Mouse (Mus musculus) erythroid progenitor cell, adult 5-6 weeks (primary cell): ENCODE measurements around the gene Dusp22. TPM values are rescaled to one million over a fixed set of nuclear protein-coding genes. Genes with fewer than 3 reads are reported as not detected.

Source experiments
- ATAC-seq: replicated peaks from 2 replicates; pipeline ENCODE4 v1.8.0; 2016; ENCODE audit warnings: moderate number of reproducible peaks, mild to moderate bottlenecking, moderate TSS enrichment, inconsistent platforms; ENCODE audit not compliant: poor library complexity, low FRiP score, severe bottlenecking
- total RNA-seq, 2 experiments: library from RNA; stranded (forward) in 1 of 2; stranded (reverse) in 1 of 2; fragments of 150-400 nt in 1 of 2; fragments of 186-747, 209-891 nt in 1 of 2; gene quantifications; 2 replicates each; pipeline versions ENCODE4 v1.2.3 to v1.2.4; 2015 to 2017; ENCODE audit warnings: low replicate concordance in 2 of 2

Gene Dusp22
- total RNA-seq, 2 experiments from 2014 or later: 10.5 TPM; not detected in 1

DNA sequence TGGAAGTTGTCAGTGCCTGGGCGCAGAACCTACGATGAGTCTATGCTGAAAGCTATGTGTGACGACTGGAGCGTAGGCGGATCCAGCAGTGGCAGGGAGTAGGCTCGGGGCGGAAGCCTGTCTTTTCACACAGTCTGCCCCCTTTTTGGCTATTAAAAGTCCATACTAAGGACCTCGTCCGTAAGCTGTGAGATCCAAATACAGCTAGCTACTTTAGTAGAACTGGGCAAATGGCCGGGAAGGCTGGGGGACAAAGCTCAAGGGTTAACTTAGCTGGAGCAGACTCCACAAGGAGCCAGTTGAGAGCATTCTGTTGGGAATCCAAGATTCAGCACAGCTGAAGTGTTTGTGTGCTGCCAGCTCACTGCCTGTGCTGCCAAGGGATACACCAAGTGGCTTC lies 6.7 kb downstream of the Dusp22 start:
- no peak for ATAC-seq

DNA sequence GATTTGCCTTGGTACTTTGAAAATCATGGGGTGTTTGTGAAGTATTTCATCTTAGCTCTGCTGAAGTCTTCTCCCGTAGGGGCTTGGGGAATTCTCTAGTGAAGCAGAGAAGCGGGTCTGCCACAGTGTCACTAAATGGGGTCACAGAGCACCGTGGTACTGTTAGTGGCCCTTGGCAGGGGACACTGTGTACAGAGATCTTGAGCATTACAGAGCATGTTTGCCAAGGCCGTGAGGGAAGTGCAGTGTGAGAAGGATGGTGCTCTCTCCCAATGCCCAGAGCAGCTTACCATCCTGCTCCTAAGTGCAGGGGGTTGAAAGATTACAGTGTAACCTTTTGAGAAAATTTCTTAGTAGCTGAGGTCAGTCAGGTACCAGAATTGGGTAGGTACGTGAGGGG lies 8.5 kb downstream of the Dusp22 start:
- ATAC-seq: no peak

DNA sequence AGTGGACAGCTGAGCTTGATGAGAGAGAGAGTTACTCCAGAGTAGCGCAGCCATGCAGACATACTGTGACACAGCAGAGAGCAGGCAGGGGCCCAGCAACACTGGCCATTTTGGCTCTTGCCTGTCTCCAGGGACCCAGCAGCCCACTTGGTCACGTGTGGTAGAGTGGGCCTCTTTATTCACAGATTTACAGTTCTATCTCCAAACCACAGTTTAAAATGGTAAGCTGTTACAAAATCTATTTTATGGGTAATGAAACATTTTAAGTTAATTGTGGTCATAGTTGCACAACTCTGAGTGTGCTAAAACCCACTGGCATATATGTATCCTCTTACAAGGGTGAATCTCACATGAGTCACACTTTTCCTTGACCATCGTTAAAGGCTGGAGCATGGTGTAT lies 9.5 kb downstream of the Dusp22 start:
- no peak for ATAC-seq

DNA sequence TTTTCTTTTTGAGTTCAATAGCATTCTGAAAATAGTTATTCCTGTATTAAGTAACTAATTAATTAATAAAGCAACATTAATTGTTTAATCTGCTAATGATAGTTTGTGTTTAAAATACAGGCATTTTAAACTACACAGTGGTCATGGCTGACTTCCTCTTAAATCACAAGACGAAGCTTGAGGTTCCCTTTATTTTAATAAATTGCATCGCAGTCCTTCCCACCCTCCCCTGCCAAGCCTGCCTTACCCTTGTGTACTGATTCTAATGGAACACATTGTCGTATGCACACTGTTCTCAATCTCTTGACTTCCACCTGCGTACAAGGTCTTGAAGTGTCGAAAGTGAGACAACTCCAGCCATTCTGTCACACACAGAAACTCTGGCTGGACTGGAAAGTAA lies 14.1 kb downstream of the Dusp22 start:
- ATAC-seq: no peak

DNA sequence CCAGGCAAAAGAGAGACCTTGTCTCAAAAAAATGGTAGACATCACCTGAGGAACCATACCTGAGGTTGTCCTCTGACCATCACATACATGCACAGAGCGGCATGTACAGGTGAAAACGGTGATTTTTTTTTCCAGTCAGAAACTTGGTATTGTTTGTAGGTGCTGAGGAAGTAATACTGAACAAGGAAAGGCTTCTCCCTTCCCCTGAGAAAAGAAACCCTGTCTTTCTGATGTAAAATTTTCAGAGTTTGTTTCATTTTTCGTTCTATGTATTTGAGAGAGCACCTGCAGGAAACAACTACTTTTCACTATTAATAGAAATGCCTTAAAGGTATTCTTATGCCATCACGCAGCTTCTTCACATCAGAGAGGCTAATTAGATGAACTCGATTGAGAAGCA lies 19.0 kb downstream of the Dusp22 start:
- ATAC-seq: no peak

DNA sequence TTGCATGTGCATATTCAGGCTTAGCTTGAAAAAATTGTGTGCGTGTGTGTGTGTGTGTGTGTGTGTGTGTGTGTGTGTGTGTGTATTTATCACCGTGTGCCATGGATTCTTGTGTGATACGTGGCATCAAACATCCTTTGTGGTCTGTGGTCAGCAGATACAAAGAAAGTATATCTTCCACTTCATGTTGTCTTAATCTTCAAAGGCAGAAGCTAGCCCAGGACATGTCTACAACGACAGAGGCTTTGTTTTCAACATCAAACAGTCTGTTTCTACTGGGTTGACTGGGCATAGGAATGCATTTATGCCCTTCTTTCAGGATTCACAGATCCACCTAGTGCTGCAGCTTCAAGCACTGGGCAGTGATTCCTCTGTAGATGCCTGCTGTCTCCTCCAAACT lies 22.1 kb downstream of the Dusp22 start:
- no peak for ATAC-seq

DNA sequence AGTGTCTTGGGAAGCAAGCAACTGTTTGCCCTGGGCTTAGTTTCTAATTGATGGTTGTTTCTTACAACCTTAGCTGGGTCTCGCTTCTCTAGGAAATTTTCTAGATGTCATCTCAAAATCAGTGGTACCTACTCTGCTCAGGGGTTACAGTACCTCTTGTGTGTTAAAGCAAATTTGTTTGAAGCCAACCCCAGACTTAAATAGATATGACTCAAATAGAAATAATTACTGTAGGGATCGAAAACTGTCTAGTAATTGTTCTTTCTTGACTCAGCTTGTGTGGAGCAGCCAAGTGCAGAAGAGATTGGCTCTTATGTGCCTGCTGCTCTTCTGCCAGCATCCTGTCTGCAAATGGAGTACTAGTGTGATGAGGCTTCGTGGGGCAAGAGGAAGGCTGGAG lies 22.5 kb downstream of the Dusp22 start:
- no peak for ATAC-seq

DNA sequence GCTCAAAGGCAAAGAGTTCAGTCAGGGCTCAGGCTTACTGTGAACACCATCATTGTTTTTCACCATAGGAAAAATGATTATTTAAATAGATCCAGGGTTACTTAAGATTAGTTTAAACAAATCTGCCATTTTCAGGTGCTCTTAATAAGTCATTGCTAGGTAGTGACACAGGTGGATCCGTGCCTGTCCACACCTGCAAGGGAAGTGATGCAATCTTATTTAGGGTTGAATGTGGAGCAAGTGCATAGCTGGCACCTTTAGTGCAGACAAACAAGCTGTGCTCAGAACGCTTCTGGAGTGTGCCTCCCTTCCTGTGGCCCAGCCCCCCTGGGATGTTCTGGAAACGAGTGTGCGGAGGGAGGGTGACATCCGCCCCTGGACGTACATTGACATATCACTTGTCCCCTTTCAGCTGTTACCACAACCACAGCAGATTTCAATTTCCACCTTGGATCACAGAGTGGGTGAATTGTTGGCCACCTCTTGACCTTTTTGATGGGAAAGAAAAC lies 24.9 kb downstream of the Dusp22 start:
- no peak for ATAC-seq

DNA sequence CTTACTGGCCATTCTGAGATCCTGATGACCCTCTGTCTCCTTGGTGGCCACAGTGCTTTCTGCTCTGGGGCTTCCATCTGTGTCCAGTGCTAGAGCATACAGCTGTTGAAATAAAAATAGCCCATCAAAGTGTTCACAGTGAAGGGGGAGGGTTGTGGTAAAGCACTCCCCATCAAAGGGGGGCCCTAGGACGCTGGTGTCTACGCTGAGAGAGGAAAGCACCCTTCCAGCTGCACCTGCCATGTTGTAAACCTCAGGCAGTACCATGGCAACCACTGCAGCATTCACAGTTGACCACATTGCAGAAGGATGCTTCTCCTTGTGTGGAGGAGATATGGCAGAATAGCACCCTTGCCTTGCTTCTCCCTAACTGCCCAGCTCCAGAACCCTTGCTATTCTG lies 26.2 kb downstream of the Dusp22 start:
- ATAC-seq: no peak

DNA sequence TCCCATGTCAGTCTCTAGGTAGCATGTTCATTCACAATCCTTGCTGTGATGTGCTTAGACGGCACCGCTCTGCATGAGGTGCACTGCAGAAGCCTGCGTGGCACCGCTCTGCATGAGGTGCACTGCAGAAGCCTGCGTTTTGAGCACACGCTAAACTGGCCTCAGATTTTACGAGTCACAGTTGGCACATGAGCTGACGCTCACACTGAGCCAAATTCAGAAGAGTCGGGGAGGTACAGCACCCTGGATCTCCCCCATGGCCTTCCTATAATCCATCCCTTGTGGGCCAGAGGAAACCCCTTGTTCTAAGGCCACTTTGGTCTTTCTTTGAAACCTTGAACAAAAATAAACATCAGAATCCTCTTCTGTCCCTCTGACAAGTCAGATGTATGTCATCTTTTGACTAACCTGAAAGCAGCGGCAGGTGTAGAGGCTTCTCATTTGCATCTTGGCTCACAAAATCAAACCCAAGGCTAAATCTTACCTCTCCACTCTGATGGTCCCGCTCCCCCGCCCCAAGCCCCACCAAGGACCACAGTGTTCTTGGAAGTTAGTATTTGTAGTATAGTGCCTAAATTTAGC lies 28.3 kb downstream of the Dusp22 start:
- no peak for ATAC-seq

DNA sequence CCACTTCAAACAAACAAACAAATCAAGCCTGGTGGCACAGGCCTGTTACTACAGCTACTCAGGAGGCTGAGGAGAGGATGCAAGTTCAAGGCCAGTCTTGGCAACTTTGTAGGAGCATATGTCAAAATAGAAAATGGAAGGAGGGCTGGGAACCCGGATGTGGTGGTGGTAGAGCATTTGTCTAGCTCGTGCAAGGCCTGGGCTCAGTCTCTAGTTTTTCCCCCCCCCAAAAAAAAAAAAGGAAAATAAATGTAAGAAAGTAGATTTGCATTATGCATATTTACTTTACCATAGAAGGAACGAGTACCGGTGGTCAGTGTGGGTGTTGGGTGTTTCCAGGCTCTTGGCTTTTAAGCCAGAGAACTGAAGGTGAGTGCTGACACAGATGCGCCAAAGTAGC lies 29.7 kb downstream of the Dusp22 start:
- no peak for ATAC-seq

DNA sequence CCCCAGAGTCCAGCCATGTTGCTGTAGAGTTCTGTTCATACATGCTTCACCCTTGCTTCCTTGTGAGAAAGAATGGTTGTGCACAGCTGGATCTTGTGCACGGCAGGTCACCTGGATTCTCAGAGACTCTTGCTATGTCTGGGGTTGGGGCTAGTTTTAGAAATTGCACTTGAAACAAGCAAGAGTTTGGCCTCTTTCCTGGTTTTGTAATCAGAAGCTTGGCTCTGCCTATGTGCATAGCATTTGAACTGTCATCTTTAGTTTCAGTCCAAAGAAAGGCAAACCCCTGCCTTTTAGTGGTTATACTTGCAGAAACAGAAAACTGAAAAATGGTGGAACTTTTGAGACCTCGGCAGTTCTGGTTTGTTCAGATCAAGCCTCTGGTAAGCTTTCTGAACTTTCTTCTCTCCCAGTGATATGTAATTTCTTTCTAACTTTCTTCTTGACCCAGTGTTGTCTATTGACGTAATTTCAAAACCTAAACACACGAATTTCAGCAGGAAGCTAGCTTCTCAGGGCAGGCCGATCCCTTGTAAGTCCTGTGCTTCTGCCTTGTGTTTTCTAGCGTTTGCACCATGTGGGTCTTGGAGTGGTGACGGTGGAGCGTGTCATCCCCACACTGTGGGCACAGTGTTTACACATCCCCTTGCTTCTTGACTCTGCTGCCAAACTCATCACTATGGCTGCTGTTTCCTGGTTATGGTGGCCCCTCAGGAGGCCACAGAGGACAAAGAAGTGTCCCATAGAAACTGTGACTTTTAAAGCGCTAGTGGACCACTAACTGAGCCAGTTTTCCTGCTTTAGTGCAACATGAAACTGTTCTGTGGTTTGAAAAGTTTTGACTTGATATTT lies 31.9 kb downstream of the Dusp22 start:
- no peak for ATAC-seq

DNA sequence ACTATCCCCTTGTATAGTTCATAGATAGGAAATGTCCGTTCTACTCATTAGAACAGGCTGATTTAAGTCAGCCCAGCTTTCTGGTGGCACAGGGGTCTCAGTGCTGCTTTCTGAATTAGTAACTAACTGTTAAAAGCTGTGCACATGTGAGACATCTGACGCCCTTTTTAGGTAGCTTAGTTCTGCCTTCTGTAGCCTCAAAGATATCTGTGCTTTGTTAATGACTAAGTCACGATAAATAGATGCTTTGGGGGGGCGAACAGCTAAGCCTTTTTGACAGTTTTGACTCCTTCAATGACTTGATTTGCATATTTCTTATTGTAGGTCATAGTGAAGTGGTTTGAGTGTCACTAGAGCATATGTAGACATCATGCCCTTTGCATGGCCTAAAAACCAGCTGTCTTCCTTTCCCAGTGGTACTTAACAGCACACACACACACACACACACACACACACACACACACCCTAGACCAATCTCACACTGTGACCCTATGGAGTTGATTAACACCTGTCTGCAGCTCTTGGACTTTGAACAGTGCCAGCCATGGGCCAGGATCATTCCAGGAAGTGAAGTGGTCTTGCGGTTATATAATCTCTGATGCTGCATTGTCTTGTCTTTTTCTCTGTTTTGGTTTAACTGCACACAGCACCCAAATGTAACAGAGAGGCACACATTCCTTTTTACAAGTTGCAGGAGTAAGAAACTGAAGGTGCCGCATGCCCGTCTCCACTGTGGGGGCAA lies 33.0 kb downstream of the Dusp22 start:
- ATAC-seq: no peak

DNA sequence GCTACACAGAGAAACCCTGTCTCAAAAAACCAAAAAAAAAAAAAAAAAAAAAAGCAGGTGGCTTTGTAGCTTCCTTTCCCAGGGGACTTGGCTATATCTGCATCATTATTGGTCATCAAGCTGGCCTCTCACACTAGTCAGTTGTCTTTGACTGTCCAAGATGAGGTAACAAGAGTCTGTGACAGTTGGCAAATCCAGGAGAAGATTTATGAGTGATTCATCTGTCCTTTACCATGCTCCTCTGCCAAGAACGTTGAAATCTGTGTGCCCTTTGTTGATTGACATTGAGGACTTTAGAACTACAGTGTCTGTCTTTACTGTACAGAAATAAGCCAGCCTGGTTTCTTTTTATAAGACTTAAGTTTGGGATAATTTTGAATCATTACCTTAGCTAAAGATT lies 35.4 kb downstream of the Dusp22 start:
- ATAC-seq: no peak

DNA sequence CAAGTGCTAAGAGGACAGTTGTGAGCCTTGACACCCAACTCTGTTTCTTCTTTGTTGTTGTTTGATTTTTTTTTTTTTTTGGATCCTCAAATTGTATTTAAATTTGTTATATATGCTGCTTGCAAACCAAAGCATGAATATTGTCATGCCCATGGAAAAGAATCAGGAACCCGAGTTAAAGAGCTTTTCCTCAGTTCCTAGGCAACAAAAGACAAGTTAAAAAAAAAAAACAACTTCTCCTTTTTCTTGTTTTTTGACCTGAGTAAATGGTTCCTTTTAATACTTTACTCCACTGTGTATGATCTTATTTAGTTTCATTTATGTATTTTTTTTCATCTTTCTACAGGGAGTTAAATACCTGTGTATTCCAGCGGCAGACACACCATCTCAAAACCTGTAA lies 36.1 kb downstream of the Dusp22 start:
- no peak for ATAC-seq

DNA sequence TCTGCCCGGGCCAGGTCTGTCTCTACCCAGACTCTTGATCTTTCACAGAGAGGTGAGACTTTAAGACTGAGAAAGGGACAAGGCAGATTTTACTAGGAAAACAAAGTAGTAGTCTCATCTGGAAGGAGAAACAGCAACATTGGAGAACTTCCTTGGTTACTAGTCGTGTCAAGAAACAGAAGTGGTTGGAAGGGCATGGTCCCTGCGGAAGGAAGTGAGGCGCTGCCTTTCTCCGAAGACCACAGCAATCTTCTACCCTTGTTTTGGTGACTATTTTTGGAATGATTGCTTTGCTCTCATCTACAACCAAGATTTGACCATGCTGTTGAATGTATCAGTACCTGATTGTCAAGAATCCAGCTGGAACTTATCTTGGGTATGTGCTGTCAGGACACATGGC lies 38.1 kb downstream of the Dusp22 start:
- ATAC-seq: no peak

DNA sequence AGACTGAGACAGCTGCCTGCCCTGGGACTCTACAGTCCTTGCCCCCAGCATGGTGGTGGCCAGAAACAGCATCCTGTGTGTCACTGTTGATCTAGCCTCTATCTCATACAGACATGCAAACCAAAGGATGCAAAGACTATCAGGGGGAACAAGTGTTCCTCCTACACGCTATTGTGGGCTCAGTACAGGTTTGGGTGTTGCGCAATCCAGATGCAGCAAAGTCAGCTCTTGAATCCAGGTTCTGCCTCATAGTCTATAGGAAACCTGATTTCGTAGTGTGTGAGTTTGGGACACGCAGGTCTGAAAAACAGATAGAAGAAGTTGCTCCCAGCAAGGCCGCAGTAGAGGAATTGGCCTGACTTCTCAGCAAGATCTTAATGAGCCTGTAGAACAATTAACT lies 42.9 kb downstream of the Dusp22 start:
- no peak for ATAC-seq

DNA sequence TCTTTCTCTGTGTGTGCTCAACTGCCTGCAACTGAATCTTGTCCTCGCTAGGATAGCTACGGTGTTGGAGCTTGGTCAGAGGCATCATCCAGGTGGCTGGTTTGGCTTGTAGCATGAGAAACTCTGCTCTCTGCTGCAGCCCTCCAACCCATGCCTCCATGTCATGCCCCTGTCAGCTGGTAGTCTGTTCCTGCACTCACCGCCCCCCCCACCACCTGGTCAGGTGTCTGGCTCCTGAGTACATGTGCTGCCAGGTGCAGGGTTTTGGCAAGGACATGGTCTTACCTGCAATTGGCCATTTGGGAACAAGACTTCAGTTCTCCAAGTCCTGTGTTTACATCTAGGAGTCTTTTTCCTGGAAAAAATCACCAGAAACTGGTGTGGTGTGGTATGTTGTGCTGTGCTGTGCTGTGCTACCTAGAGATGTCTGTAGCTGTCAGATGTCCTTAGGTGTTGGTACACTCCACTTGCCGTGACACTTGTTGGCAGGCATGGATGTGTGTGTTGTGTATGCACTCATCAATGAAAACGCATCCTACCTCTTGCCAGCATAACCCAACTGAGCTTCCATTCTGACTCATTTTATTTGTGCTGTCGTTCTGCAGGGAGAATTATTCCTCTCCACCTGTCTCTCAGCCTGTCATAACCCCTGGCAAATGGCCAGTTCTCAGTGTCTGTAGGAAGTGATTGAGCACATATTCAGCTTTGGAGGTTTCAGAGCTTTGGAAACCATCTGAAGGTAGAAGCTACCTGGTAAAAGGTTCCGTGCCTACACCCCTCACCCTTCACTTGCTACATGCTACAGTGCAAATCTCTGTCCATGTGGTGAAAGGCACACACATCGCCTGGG lies 44.7 kb downstream of the Dusp22 start:
- no peak for ATAC-seq

DNA sequence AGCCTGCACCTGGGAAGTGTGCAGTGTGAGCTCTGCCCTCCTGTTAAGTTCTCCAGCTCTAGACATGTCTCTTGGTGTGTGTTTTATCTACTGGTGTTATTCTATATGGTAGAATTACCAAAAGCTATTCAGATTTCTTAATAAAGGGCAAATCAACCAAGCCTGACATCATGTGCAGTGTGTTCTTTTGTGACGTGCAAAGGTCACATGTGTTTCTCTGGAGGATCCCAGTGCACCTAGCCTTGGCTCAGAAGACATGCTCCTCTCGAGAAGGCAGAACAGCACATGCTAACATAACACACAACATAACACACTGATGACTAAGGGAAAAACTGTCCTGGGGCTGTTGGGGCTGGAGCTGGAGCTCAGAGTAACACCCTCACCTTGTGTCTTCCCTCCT lies 51.3 kb downstream of the Dusp22 start:
- no peak for ATAC-seq

DNA sequence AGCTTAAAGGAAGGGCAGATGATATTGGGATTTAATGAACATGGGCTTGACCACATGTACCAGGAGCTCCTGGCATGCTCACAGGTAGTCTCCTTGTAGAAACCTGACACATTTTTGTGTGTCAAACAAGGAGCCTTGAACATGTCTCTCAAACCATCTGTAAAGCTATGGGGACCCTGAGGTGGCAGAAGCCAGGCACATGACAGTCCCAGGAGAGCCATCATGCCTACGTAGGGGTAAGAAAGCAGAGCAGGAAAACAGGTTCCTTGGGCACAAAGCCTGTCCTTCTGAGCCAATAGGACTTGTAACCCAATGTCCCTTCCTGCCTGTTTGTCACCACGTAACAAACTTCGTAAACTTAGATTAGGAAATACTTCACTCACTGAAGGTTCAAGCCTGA lies 51.9 kb downstream of the Dusp22 start:
- ATAC-seq: no peak
